Mouse (Mus musculus) layer of hippocampus, adult 11-12 months (tissue): ENCODE data around the gene Ms4a6d.
"Not testable (repeated sequence)": the region's sequence is repeated elsewhere in the genome, so short reads cannot be mapped to it uniquely, and the experiment has no call there.

ENCODE experiments used
- DNase-seq: peaks from one replicate; pipeline ENCODE4 v3.0.0; 2022; ENCODE audit warnings: low spot score

Ms4a6d gene

GRCm38 (mm10) chr19:11554726-11555125 is 49.9 kb downstream of the Ms4a6d start:
- DNase-seq = no peak

GRCm38 (mm10) chr19:11547911-11548310 is 56.7 kb downstream of the Ms4a6d start:
- no peak for DNase-seq

GRCm38 (mm10) chr19:11544383-11544782 is 60.3 kb downstream of the Ms4a6d start:
- not testable (repeated sequence) for DNase-seq

GRCm38 (mm10) chr19:11540166-11540821 is 64.4 kb downstream of the Ms4a6d start:
- not testable (repeated sequence) for DNase-seq

- no peak for DNase-seq
Observed at GRCm38 (mm10) chr19:11537336-11537735, 67.3 kb downstream of the Ms4a6d start.
